Mouse (Mus musculus) urinary bladder, postnatal 10 days (tissue): Measurements from ENCODE around the gene Klrb1a.

Source experiments
- DNase-seq: peaks from one replicate; pipeline ENCODE4 v3.0.0; 2022; ENCODE audit warnings: low spot score

Klrb1a gene

GRCm38 (mm10) chr6:128602026-128602425 is 21.3 kb downstream of the Klrb1a start:
- DNase-seq: no peak

GRCm38 (mm10) chr6:128599555-128599954 is 23.8 kb downstream of the Klrb1a start:
- DNase-seq: no peak

GRCm38 (mm10) chr6:128598256-128599047 is 24.9 kb downstream of the Klrb1a start:
- no peak for DNase-seq

- no peak for DNase-seq
These were observed 26.2 kb downstream of the Klrb1a start for GRCm38 (mm10) chr6:128597121-128597522.

GRCm38 (mm10) chr6:128594651-128595050 is 28.7 kb downstream of the Klrb1a start:
- no peak for DNase-seq

GRCm38 (mm10) chr6:128589426-128589825 is 33.9 kb downstream of the Klrb1a start:
- no peak for DNase-seq

- DNase-seq: no peak
These were observed 35.7 kb downstream of the Klrb1a start for GRCm38 (mm10) chr6:128587619-128588018.

GRCm38 (mm10) chr6:128585642-128586245 is 37.6 kb downstream of the Klrb1a start:
- DNase-seq: no peak

GRCm38 (mm10) chr6:128584070-128584660 is 39.2 kb downstream of the Klrb1a start:
- no peak for DNase-seq

GRCm38 (mm10) chr6:128581508-128581907 is 41.8 kb downstream of the Klrb1a start, which contains the start of gene A2ml1:
A2ml1 (minus strand) TSS chr6:128581608.
- no peak for DNase-seq

- DNase-seq: no peak
These were observed 46.0 kb downstream of the Klrb1a start for GRCm38 (mm10) chr6:128577301-128577700.

- no peak for DNase-seq
These were observed 56.7 kb downstream of the Klrb1a start for GRCm38 (mm10) chr6:128566589-128566988.
